Comparison of ENCODE assay signal across 31 mouse cellular contexts in the genomic region with DNA sequence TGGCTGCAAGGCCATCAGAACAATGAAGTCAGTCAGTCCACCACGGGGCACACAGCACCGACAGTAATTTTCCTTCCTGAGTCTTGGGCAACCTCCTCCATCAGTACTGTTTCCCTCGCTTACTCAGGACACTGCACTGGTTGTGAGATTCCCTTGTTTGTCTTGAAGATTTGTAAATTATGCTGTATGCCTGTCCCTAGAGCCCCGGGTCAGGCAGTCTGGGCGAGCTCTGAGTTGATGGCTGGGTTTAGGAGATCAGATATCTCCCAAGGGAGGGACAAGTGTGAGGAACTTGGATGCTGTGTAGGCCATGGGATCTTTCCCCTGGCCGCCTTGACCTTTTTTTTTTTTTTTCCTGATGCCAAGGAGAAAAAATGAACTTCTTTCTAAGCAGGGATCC. TPM values are rescaled to one million over a fixed set of nuclear protein-coding genes. Genes with fewer than 3 reads are reported as not detected.
DNase-seq lines count a peak whose midpoint lies in the region; ATAC-seq and TF ChIP-seq lines count a peak whose summit lies in the region.
"Had no signal": no experiment of that assay in that cellular context is flagged by ENCODE, and none has a peak within 500 bp of the region (broad histone marks: within the 10 kb centered on the region; RNA-seq: fewer than 3 reads in every experiment).

A gene (minus strand): TSS at position 153 of the 400 bp plus-strand sequence.

- no peak within 1 kb of the TSS for H3K4me3 ChIP-seq in gastrocnemius, adult 2 months
- no peak within 1 kb of the TSS for H3K4me3 ChIP-seq in intestine, embryonic 14.5 days (ENCODE audit: low read depth, low read length)
- H3K4me3 ChIP-seq in intestine, embryonic 16.5 days (ENCODE audit: low read length): no peak within 1 kb of the TSS
- no peak within 1 kb of the TSS for H3K4me3 ChIP-seq in lung, embryonic 16.5 days (ENCODE audit: low read length)
- no peak within 1 kb of the TSS for H3K4me3 ChIP-seq in midbrain, embryonic 15.5 days
- H3K4me3 ChIP-seq: heart, embryonic 12.5 days; layer of hippocampus, adult 2 months; limb, embryonic 12.5 days; myocyte; neural tube, embryonic 13.5 days had no signal

- no peak for TF ChIP-seq CTCF in gastrocnemius, adult 2 months (IDR thresholded peaks at IDR 0.05)

- no peak within 1 kb of the TSS for H3K4me2 ChIP-seq in intestine, embryonic 14.5 days (ENCODE audit: low read length)
- no peak within 1 kb of the TSS for H3K4me2 ChIP-seq in intestine, embryonic 16.5 days (ENCODE audit: low read depth, low read length)
- no peak within 1 kb of the TSS for H3K4me2 ChIP-seq in lung, embryonic 16.5 days (ENCODE audit: low read depth, low read length)
- H3K4me2 ChIP-seq in midbrain, embryonic 15.5 days: no peak within 1 kb of the TSS
- H3K4me2 ChIP-seq: heart, embryonic 12.5 days; hindbrain, embryonic 14.5 days; limb, embryonic 12.5 days; liver, embryonic 11.5 days; neural tube, embryonic 13.5 days had no signal

- peak within 1 kb of the TSS; percentile 44 for H3K27ac ChIP-seq in gastrocnemius, adult 2 months
- peak within 1 kb of the TSS; percentile 24; the same call in 1 of the 2 replicates for H3K27ac ChIP-seq in intestine, embryonic 14.5 days (ENCODE audit: low read depth)
- no peak within 1 kb of the TSS for H3K27ac ChIP-seq in intestine, embryonic 16.5 days (ENCODE audit: low read length)
- H3K27ac ChIP-seq in lung, embryonic 16.5 days (ENCODE audit: low read length): peak within 1 kb of the TSS; percentile 29; the same call in 1 of the 2 replicates
- H3K27ac ChIP-seq in midbrain, embryonic 15.5 days: no peak within 1 kb of the TSS
- H3K27ac ChIP-seq: hindbrain, embryonic 14.5 days; layer of hippocampus, adult 2 months; limb, embryonic 12.5 days; neural tube, embryonic 13.5 days had no signal

- H3K36me3 ChIP-seq in intestine, embryonic 14.5 days (ENCODE audit: control insufficient read depth, insufficient read depth, low read length): no peaks in the 10 kb centered on the region
- H3K36me3 ChIP-seq in intestine, embryonic 16.5 days (ENCODE audit: control insufficient read depth, insufficient read depth, low read length): no peaks in the 10 kb centered on the region
- no peaks in the 10 kb centered on the region for H3K36me3 ChIP-seq in lung, embryonic 16.5 days (ENCODE audit: control insufficient read depth, insufficient read depth, low read length)
- H3K36me3 ChIP-seq in midbrain, embryonic 15.5 days (replicated peaks): no peaks in the 10 kb centered on the region
- H3K36me3 ChIP-seq: heart, embryonic 12.5 days; limb, embryonic 12.5 days; neural tube, embryonic 13.5 days had no signal

- H3K9me3 ChIP-seq in intestine, embryonic 14.5 days (ENCODE audit: control insufficient read depth, low read length): no peaks in the 10 kb centered on the region
- H3K9me3 ChIP-seq in intestine, embryonic 16.5 days (ENCODE audit: control insufficient read depth, low read length): no peaks in the 10 kb centered on the region
- no peaks in the 10 kb centered on the region for H3K9me3 ChIP-seq in lung, embryonic 16.5 days (ENCODE audit: control insufficient read depth, low read length)
- H3K9me3 ChIP-seq in midbrain, embryonic 15.5 days: no peaks in the 10 kb centered on the region
- H3K9me3 ChIP-seq: heart, embryonic 12.5 days; limb, embryonic 12.5 days; neural tube, embryonic 13.5 days had no signal

- no peak within 1 kb of the TSS for H3K9ac ChIP-seq in intestine, embryonic 14.5 days (ENCODE audit: low read length)
- no peak within 1 kb of the TSS for H3K9ac ChIP-seq in intestine, embryonic 16.5 days (ENCODE audit: low read depth, low read length)
- no peak within 1 kb of the TSS for H3K9ac ChIP-seq in lung, embryonic 16.5 days (ENCODE audit: low read length)
- H3K9ac ChIP-seq in midbrain, embryonic 15.5 days: no peak within 1 kb of the TSS
- H3K9ac ChIP-seq: heart, embryonic 12.5 days; hindbrain, embryonic 14.5 days; limb, embryonic 12.5 days; liver, postnatal 0 days; neural tube, embryonic 13.5 days had no signal

- 56% methylated on average over 6 of the region's 6 CpGs for WGBS in intestine, embryonic 14.5 days
- WGBS in intestine, embryonic 16.5 days: 61% methylated on average over 6 of the region's 6 CpGs
- 61% methylated on average over 6 of the region's 6 CpGs for WGBS in lung, embryonic 16.5 days
- WGBS in midbrain, embryonic 15.5 days: 81% methylated on average over 6 of the region's 6 CpGs

- no peaks in the 10 kb centered on the region for H3K4me1 ChIP-seq in intestine, embryonic 14.5 days (replicated peaks; ENCODE audit: control insufficient read depth, insufficient read depth, low read length)
- no peaks in the 10 kb centered on the region for H3K4me1 ChIP-seq in intestine, embryonic 16.5 days (ENCODE audit: control insufficient read depth, insufficient read depth, low read length)
- H3K4me1 ChIP-seq in lung, embryonic 16.5 days (replicated peaks; ENCODE audit: control insufficient read depth, insufficient read depth, low read length): no peaks in the 10 kb centered on the region; the same call in 1 of the 2 replicates
- no peaks in the 10 kb centered on the region for H3K4me1 ChIP-seq in midbrain, embryonic 15.5 days
- H3K4me1 ChIP-seq: limb, embryonic 12.5 days; neural tube, embryonic 13.5 days had no signal

- no peak for DNase-seq in gastrocnemius, adult 2 months
- no peak for DNase-seq in gastrocnemius, postnatal 36 days
- no peak for DNase-seq in intestine, embryonic 14.5 days (ENCODE audit: low spot score)
- no peak for DNase-seq in lung, postnatal 10 days
- DNase-seq: adrenal gland, postnatal 14 days; cerebellum, adult 8-10 months; cerebellum, postnatal 36 days; embryo, embryonic 11 days; gastrocnemius, postnatal 10 days; heart, postnatal 4 days; kidney, postnatal 25 days; liver, postnatal 0 days; lung, postnatal 36 days had no signal

- intact Hi-C loops in gastrocnemius, adult 2 months (cut with DNase I): no loop called here
- intact Hi-C loops in gastrocnemius, postnatal 36 days (cut with DNase I): no loop called here

- ATAC-seq in intestine, embryonic 14.5 days (replicated peaks; ENCODE audit: low FRiP score, low TSS enrichment, low read depth): no peak
- ATAC-seq in intestine, embryonic 16.5 days: no peak
- ATAC-seq in lung, embryonic 16.5 days (ENCODE audit: low read depth): peak; percentile 34; the same call in 1 of the 2 replicates
- ATAC-seq in erythroid progenitor cell, adult 5-6 weeks (replicated peaks; ENCODE audit: low FRiP score, poor library complexity, severe bottlenecking): no peak
- no peak for ATAC-seq in midbrain, embryonic 15.5 days (replicated peaks)
- ATAC-seq: forebrain, embryonic 14.5 days; inflammation-experienced regulatory T-cells, adult 6 months; liver, postnatal 0 days; midbrain, embryonic 16.5 days had no signal

- no peaks in the 10 kb centered on the region for H3K27me3 ChIP-seq in intestine, embryonic 14.5 days (replicated peaks; ENCODE audit: control insufficient read depth, insufficient read depth, low read length)
- no peaks in the 10 kb centered on the region for H3K27me3 ChIP-seq in intestine, embryonic 16.5 days (replicated peaks; ENCODE audit: control insufficient read depth, insufficient read depth, low read length)
- no peaks in the 10 kb centered on the region for H3K27me3 ChIP-seq in lung, embryonic 16.5 days (ENCODE audit: control insufficient read depth, insufficient read depth, low read depth, low read length)
- no peaks in the 10 kb centered on the region for H3K27me3 ChIP-seq in midbrain, embryonic 15.5 days (replicated peaks)
- H3K27me3 ChIP-seq: heart, embryonic 12.5 days; limb, embryonic 12.5 days; neural tube, embryonic 13.5 days had no signal

RNA-seq across cellular contexts. Expression of the gene that starts here (rescaled TPM):
- under 1 TPM in 1 of 2 experiments, not detected in 1; 0.10 TPM for total RNA-seq in gastrocnemius, adult 2 months (2021)
- total RNA-seq in gastrocnemius, postnatal 36 days (2021): under 1 TPM in 1 of 2 experiments, not detected in 1; 0.10 TPM
- 0.17 and 0.46 TPM in 2 replicates for polyA plus RNA-seq in intestine, embryonic 14.5 days (2014; fragmentation: Nextera tagmentation; extraction: Ambion mirVana)
- 0.12 and 0.17 TPM in 2 replicates for polyA plus RNA-seq in intestine, embryonic 16.5 days (2015; fragmentation: Nextera tagmentation; extraction: Ambion mirVana)
- polyA plus RNA-seq in lung, embryonic 16.5 days (2015; fragmentation: Nextera tagmentation; extraction: Ambion mirVana): 0.14 and 0.33 TPM in 2 replicates
- not detected in 2 replicates for total RNA-seq in erythroid progenitor cell, adult 5-6 weeks (2015; ENCODE audit: low replicate concordance)
- total RNA-seq in erythroid progenitor cell, adult 5-6 weeks (2017; ENCODE audit: low replicate concordance): not detected in 2 replicates
- polyA plus RNA-seq in midbrain, embryonic 15.5 days (2015; fragmentation: Nextera tagmentation; extraction: Ambion mirVana): 0.08 TPM in 2 replicates
- total RNA-seq: layer of hippocampus, adult 2 months; layer of hippocampus, postnatal 25 days; left cerebral cortex, postnatal 14 days; megakaryocyte-erythroid progenitor cell, adult 5-6 weeks had no signal
- polyA plus RNA-seq: frontal cortex, adult 2 months; inflammation-experienced regulatory T-cells, adult 6 months; liver, postnatal 0 days had no signal

Comparison
In these comparisons a context has a peak if more than half of its experiments do, and no peak if none do; other contexts are left out.
1. H3K27ac ChIP-seq: peak in gastrocnemius, adult 2 months (single experiment) and intestine, embryonic 14.5 days (single experiment); none in intestine, embryonic 16.5 days (single experiment) and midbrain, embryonic 15.5 days (single experiment).
2. Peak in ATAC-seq and H3K27ac ChIP-seq in lung, embryonic 16.5 days; RNA of the gene not detected or under 1 TPM.